Mouse (Mus musculus) heart, adult 2 months (tissue): ENCODE measurements around the gene Btg3.

Source experiments
- CTCF ChIP-seq: fragments of 200-600 bp; IDR thresholded peaks from 2 replicates; pipeline ENCODE4 v1.8.1; 2022; ENCODE audit warnings: antibody characterized with exemption, mild to moderate bottlenecking, moderate library complexity
- POLR2A ChIP-seq: fragments of 200-500 bp; IDR thresholded peaks from 2 replicates; pipeline ENCODE4 v1.6.1; 2011; ENCODE audit warnings: mild to moderate bottlenecking, low read depth, low read length, control low read depth; ENCODE audit not compliant: insufficient read depth

DNA sequence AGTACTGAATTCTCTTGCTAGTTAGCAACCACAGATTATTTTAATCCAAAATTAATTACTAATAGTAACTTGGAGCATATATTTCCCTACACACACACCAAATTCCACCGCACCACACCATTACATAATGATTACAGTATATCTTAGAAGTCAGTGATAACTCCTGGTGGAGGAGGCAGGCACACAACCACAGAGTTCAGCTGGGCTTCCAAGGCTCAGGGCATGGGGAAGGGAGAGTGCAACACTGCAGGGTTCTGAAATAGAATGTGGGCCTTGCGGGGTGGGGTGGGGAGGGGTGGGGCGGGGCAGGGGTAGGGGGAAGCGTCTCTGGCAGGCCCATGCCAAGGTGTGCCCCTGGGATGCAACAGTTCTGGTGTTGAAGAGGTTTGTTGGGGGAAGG lies 81.4 kb downstream of the Btg3 start:
- TF ChIP-seq CTCF, result no peak
- no peak for TF ChIP-seq POLR2A
